Mouse (Mus musculus) midbrain, embryonic 15.5 days (tissue): ENCODE data around the gene Cpne7. TPM values are rescaled to one million over a fixed set of nuclear protein-coding genes. Genes with fewer than 3 reads are reported as not detected.

Experiments used
- ATAC-seq: fragments of 200-750 bp; cut with Nextera tagmentation; replicated peaks from 2 replicates; pipeline ENCODE4 v1.8.0; 2017; ENCODE audit warnings: moderate TSS enrichment
- H3K27ac ChIP-seq: fragments of 300-500 bp; sonication (generic); 2 replicates; pipeline ENCODE4 v1.5.1; 2015; ENCODE audit warnings: mild to moderate bottlenecking, inconsistent platforms
- H3K27me3 ChIP-seq: fragments of 300-500 bp; sonication (generic); replicated peaks from 2 replicates; pipeline ENCODE4 v1.6.1; 2015; ENCODE audit warnings: inconsistent platforms
- H3K36me3 ChIP-seq: fragments of 300-500 bp; sonication (generic); replicated peaks from 2 replicates; pipeline ENCODE4 v1.6.1; 2015; ENCODE audit warnings: inconsistent platforms
- H3K4me1 ChIP-seq: fragments of 300-500 bp; sonication (generic); 2 replicates; pipeline ENCODE4 v1.6.1; 2015; ENCODE audit warnings: inconsistent platforms
- H3K4me2 ChIP-seq: fragments of 300-500 bp; sonication (generic); 2 replicates; pipeline ENCODE4 v1.6.1; 2015; ENCODE audit warnings: inconsistent platforms, mild to moderate bottlenecking, moderate library complexity
- H3K4me3 ChIP-seq: fragments of 300-500 bp; sonication (generic); 2 replicates; pipeline ENCODE4 v1.5.1; 2015; ENCODE audit warnings: mild to moderate bottlenecking, inconsistent platforms
- H3K9ac ChIP-seq: fragments of 300-500 bp; sonication (generic); 2 replicates; pipeline ENCODE4 v1.6.1; 2015; ENCODE audit warnings: mild to moderate bottlenecking, inconsistent platforms
- H3K9me3 ChIP-seq: fragments of 300-500 bp; sonication (generic); 2 replicates; pipeline ENCODE4 v1.6.1; 2016; ENCODE audit warnings: inconsistent platforms
- WGBS: fragments of 180-500 bp; shearing (Covaris S2); methylation state at CpG from one replicate; pipeline ENCODE4 v1.1.7; 2015; ENCODE audit warnings: mixed read lengths; 5-methylcytosine and 5-hydroxymethylcytosine counted together
- polyA plus RNA-seq: library from polyadenylated mRNA; unstranded; fragments of >200 nt; fragmentation: Nextera tagmentation; extraction: Ambion mirVana; gene quantifications from 2 replicates; pipeline ENCODE4 v1.2.1, GENCODE M21; 2015

Cpne7 gene
- polyA plus RNA-seq, 1 experiment from 2014 or later = 8.1 TPM

GRCm38 (mm10) chr8:123103285-123103684 is 13.9 kb upstream of the Cpne7 start:
- Histone ChIP-seq H3K36me3 (peaks cover 22% of the 10 kb centered on the region), H3K4me3 (peak overlapping the region; percentile 60), H3K4me2 (peak overlapping the region; percentile 81), H3K27ac (peak overlapping the region; percentile 88; the same call in 1 of the 2 replicates), H3K27me3 (no peaks in the 10 kb centered on the region), H3K9ac (peak overlapping the region; percentile 92), H3K4me1 (peaks cover 17% of the 10 kb centered on the region), H3K9me3 (no peaks in the 10 kb centered on the region)
- no peak for ATAC-seq
- WGBS = 16% methylated on average over 15 of the region's 15 CpGs

- Histone ChIP-seq H3K27me3 (no peaks in the 10 kb centered on the region), H3K4me2 (peak overlapping the region; percentile 81), H3K27ac (no peak overlapping the region), H3K9ac (no peak overlapping the region), H3K9me3 (no peaks in the 10 kb centered on the region), H3K36me3 (peaks cover 22% of the 10 kb centered on the region), H3K4me1 (peaks cover 17% of the 10 kb centered on the region), H3K4me3 (no peak overlapping the region)
- ATAC-seq = no peak
- WGBS = 86% methylated on average over 6 of the region's 6 CpGs
These were observed 13.0 kb upstream of the Cpne7 start for GRCm38 (mm10) chr8:123104046-123104767.

GRCm38 (mm10) chr8:123105553-123106326 is 11.4 kb upstream of the Cpne7 start:
- Histone ChIP-seq H3K4me1 (peaks cover 17% of the 10 kb centered on the region), H3K27ac (no peak overlapping the region), H3K27me3 (no peaks in the 10 kb centered on the region), H3K4me2 (no peak overlapping the region), H3K4me3 (no peak overlapping the region), H3K9me3 (no peaks in the 10 kb centered on the region), H3K36me3 (peaks cover 22% of the 10 kb centered on the region), H3K9ac (no peak overlapping the region)
- no peak for ATAC-seq
- WGBS = 65% methylated on average over 5 of the region's 5 CpGs

- Histone ChIP-seq H3K36me3 (peaks cover 22% of the 10 kb centered on the region), H3K27ac (no peak overlapping the region), H3K4me3 (no peak overlapping the region), H3K4me1 (peaks cover 16% of the 10 kb centered on the region), H3K27me3 (no peaks in the 10 kb centered on the region), H3K9ac (no peak overlapping the region), H3K9me3 (no peaks in the 10 kb centered on the region), H3K4me2 (no peak overlapping the region)
- no peak for ATAC-seq
- WGBS = 54% methylated on average over 2 of the region's 2 CpGs
These were observed 10.6 kb upstream of the Cpne7 start for GRCm38 (mm10) chr8:123106531-123106930.

DNA sequence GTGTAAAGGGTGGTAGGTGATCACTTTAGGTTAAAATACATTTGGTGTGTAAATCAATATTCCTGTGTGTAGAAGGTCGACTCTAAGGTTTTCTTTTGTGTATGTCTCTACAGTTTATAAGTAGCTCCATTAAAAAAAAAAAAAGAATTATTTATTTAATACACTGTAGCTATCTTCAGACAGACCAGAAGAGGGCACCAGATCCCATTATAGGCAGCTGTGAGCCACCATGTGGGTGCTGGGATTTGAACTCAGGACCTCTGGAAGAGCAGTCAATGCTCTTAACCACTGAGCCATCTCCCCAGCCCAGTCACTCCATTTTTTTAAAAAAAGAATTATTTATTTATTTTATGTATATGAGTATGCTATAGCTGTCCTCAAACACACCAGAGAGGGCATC is 9.2 kb upstream of the Cpne7 start:
- Histone ChIP-seq H3K27me3 (no peaks in the 10 kb centered on the region), H3K9ac (no peak overlapping the region), H3K4me2 (no peak overlapping the region), H3K4me3 (no peak overlapping the region), H3K27ac (no peak overlapping the region), H3K4me1 (peaks cover 11% of the 10 kb centered on the region), H3K36me3 (peaks cover 22% of the 10 kb centered on the region), H3K9me3 (no peaks in the 10 kb centered on the region)
- ATAC-seq = no peak
- 76% methylated on average over 1 of the region's 1 CpGs for WGBS

- Histone ChIP-seq H3K27ac (no peak overlapping the region), H3K4me1 (peaks cover 2% of the 10 kb centered on the region), H3K4me3 (no peak overlapping the region), H3K4me2 (no peak overlapping the region), H3K36me3 (peaks cover 17% of the 10 kb centered on the region), H3K27me3 (no peaks in the 10 kb centered on the region; the same call in 1 of the 2 replicates), H3K9ac (no peak overlapping the region), H3K9me3 (no peaks in the 10 kb centered on the region)
- no peak for ATAC-seq
- 86% methylated on average over 5 of the region's 5 CpGs for WGBS
These were observed 8.2 kb upstream of the Cpne7 start for GRCm38 (mm10) chr8:123108953-123109352.

DNA sequence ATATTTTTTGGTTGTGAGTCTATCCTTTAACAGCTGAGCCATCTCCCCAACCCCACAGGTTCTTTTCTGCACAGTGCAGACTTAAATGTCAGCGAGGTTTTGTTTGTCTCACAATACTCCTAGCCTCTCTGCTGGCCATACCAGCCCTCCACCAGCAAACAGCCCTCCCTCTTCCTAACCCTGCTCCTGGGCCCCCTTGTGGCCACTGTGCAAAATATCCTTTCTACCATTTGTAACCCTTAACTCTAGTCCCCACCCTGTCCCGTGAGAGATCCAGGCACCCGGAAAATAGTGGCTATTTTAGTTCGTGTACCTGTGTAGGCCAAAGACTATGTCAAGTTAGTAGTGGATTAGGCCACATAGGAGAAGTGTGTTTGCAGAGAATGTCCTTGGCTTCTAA is 6.5 kb upstream of the Cpne7 start:
- WGBS = 16% methylated on average over 4 of the region's 4 CpGs
- no peaks in the 10 kb centered on the region for H3K4me1 ChIP-seq
- H3K4me3 ChIP-seq = no peak overlapping the region
- no peaks in the 10 kb centered on the region for H3K9me3 ChIP-seq
- H3K27me3 ChIP-seq = peaks cover 1% of the 10 kb centered on the region
- H3K9ac ChIP-seq = no peak overlapping the region
- H3K27ac ChIP-seq = no peak overlapping the region
- no peak overlapping the region for H3K4me2 ChIP-seq
- H3K36me3 ChIP-seq = peaks cover 1% of the 10 kb centered on the region; the same call in 1 of the 2 replicates
- ATAC-seq = 0 out of 2 replicates have a peak, but pooled peaks have one; percentile 27

DNA sequence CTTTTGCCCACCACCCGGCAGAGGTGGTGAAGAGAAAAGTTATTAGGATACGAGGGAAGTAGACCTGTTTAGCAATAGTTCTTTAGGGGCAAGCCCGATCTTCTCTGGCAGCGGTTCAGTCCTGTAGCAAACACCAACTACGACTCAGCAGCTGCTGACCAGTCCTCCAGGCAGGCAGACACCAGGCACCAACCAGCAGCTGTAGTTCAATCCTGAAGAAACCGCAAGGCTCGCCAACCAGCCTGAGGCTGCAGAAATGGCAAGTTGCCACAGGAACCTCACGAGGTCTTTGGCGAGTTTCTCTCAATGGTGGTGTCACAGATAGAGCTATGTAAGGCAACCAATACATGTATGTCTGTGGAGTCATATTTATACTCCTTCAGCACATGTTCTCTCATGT is 4.3 kb upstream of the Cpne7 start:
- 80% methylated on average over 9 of the region's 9 CpGs for WGBS

DNA sequence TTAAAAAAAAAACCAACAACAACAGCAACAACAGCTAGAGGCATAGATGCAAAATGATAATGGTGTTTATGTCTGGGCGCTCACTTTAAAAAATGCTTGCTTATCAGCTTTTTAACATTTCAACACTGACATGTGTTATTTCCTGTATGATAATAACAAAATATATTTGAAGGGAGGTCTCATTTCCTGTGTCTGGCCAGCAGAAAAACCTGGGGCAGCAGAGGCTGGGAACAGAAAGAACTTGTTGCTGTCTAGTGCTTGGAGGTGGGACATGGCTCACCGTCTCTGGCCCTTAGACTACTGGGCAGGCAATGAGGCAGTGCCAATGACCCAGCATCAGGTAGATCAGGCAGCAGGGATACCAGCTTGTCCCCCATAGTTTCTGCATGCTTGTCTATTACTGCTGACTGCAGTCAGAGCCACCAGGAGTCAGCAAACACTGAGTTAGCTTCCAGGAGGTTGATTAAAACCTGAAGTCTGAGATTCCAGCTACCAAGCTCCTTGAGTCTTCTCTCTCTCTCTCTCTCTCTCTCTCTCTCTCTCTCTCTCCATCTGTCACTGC is 3.2 kb upstream of the Cpne7 start:
- Histone ChIP-seq H3K27ac (no peak overlapping the region), H3K9me3 (no peaks in the 10 kb centered on the region), H3K4me2 (no peak overlapping the region), H3K4me3 (no peak overlapping the region), H3K4me1 (peaks cover 15% of the 10 kb centered on the region), H3K27me3 (peaks cover 35% of the 10 kb centered on the region), H3K9ac (no peak overlapping the region), H3K36me3 (no peaks in the 10 kb centered on the region)
- ATAC-seq = no peak
- WGBS = 80% methylated on average over 2 of the region's 2 CpGs

More for the DNA sequence above, 4.3 kb upstream of the Cpne7 start:
- H3K4me2 ChIP-seq = no peak overlapping the region
- no peak overlapping the region for H3K27ac ChIP-seq
- H3K9me3 ChIP-seq = no peaks in the 10 kb centered on the region
- H3K4me3 ChIP-seq = no peak overlapping the region
- no peak overlapping the region for H3K9ac ChIP-seq
- ATAC-seq = no peak
- peaks cover 24% of the 10 kb centered on the region for H3K27me3 ChIP-seq
- H3K36me3 ChIP-seq = no peaks in the 10 kb centered on the region
- peaks cover 11% of the 10 kb centered on the region for H3K4me1 ChIP-seq

DNA sequence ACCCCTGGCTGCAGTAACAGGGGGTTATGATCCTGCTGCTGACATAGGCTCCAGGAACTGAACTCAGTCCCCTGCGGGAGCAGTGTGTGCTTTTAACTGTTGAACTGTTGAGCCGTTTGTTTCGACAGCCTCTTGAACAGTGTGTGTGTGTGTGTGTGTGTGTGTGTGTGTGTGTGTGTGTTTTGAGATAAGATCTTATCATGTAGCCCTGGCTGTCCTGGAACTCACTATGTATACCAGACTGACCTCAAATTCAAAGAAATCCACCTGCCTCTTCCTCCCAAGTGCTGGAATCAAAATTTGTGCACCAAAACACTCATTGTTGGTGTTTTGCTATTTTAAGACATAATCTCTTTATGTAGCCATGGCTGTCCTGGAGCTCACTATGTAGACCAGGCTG is 2.5 kb upstream of the Cpne7 start:
- H3K9me3 ChIP-seq = no peaks in the 10 kb centered on the region
- no peak overlapping the region for H3K4me3 ChIP-seq
- H3K9ac ChIP-seq = no peak overlapping the region
- no peak overlapping the region for H3K4me2 ChIP-seq
- ATAC-seq = no peak
- H3K27me3 ChIP-seq = peaks cover 41% of the 10 kb centered on the region
- H3K4me1 ChIP-seq = peaks cover 15% of the 10 kb centered on the region
- WGBS = 60% methylated on average over 3 of the region's 3 CpGs
- H3K27ac ChIP-seq = no peak overlapping the region
- H3K36me3 ChIP-seq = no peaks in the 10 kb centered on the region

DNA sequence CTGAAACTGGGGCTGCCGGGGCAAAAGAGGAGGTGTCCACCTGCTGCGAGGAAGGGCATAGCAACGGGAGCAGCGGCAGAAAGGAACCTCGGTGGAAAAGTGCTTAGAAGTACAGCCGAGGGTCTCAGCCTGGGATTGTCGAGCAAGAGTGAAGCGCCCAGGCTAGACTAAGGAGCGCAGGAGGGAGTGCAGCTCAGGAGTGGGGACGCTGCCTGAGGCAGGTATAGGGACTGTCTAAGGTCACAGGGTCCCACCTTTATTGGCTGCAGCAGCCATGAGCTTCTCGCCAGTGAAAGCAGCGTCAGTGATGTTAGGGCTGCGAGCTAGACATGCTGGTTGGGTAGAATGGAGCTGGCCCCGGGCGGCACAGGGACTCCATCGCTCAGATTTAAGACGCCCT is 570 bp downstream of the Cpne7 start:
- Histone ChIP-seq H3K36me3 (no peaks in the 10 kb centered on the region), H3K9ac (peak overlapping the region; percentile 55; the same call in 1 of the 2 replicates), H3K27ac (no peak overlapping the region), H3K4me1 (peaks cover 15% of the 10 kb centered on the region), H3K4me3 (peak overlapping the region; percentile 46), H3K27me3 (peaks cover 41% of the 10 kb centered on the region), H3K9me3 (no peaks in the 10 kb centered on the region), H3K4me2 (peak overlapping the region; percentile 80)
- WGBS = 3% methylated on average over 17 of the region's 17 CpGs
- ATAC-seq = 0 out of 2 replicates have a peak, but pooled peaks have one; percentile 52

DNA sequence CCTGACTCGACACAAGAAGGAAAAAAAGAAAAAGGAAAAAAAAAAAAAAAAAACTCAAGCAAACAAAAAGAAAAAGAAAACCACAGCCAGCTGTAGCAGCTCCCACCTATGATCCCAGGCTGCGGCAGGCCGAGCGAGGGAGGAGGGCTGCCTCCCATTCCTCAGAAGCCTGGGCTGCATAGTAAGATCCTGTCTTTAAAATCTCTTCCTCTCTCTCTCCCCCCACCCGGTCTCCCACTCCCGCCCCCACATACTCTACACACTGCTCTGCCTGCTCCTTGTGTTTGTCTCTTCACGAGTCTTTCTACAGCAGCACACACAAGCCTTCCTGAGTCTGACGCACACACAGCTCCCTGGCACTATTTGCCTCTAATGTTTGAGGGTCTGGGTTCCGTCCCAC is 4.9 kb downstream of the Cpne7 start:
- Histone ChIP-seq H3K4me2 (no peak overlapping the region), H3K9ac (no peak overlapping the region), H3K9me3 (no peaks in the 10 kb centered on the region), H3K27me3 (peaks cover 39% of the 10 kb centered on the region), H3K4me1 (peaks cover 15% of the 10 kb centered on the region), H3K4me3 (no peak overlapping the region), H3K36me3 (no peaks in the 10 kb centered on the region), H3K27ac (no peak overlapping the region)
- WGBS = 84% methylated on average over 9 of the region's 9 CpGs
- no peak for ATAC-seq
